Mouse (Mus musculus) embryo, embryonic 9.5 days (tissue): ENCODE data around the gene Rplp1.

Experiments used
- DNase-seq: peaks from one replicate; pipeline ENCODE4 v3.0.0-alpha.2; 2017; ENCODE audit errors: extremely low spot score

The Rplp1 gene

GRCm38 (mm10) chr9:61914203-61914916 is at the start of gene Rplp1:
Gene Rplp1 (minus strand): TSS chr9:61914542.
- peak; percentile 93 for DNase-seq

GRCm38 (mm10) chr9:61963356-61963755 is 49.0 kb upstream of the Rplp1 start:
- no peak for DNase-seq

GRCm38 (mm10) chr9:61961181-61961580 is 46.8 kb upstream of the Rplp1 start:
- no peak for DNase-seq

- no peak for DNase-seq
These were observed 46.4 kb upstream of the Rplp1 start for GRCm38 (mm10) chr9:61960753-61961152.

- no peak for DNase-seq
These were observed 45.7 kb upstream of the Rplp1 start for GRCm38 (mm10) chr9:61959921-61960569.

GRCm38 (mm10) chr9:61954707-61955106 is 40.4 kb upstream of the Rplp1 start:
- DNase-seq = no peak

GRCm38 (mm10) chr9:61952241-61952640 is 37.9 kb upstream of the Rplp1 start:
- no peak for DNase-seq

- peak; percentile 82 for DNase-seq
These were observed 33.3 kb upstream of the Rplp1 start for GRCm38 (mm10) chr9:61947402-61948346.

GRCm38 (mm10) chr9:61946623-61947401 is 32.5 kb upstream of the Rplp1 start, which contains the start of gene Kif23:
Gene Kif23 (minus strand): TSS chr9:61946774.
- peak; percentile 99 for DNase-seq

- no peak for DNase-seq
These were observed 31.8 kb upstream of the Rplp1 start for GRCm38 (mm10) chr9:61945973-61946611.

- DNase-seq = no peak
These were observed 26.7 kb upstream of the Rplp1 start for GRCm38 (mm10) chr9:61941054-61941453.

GRCm38 (mm10) chr9:61933333-61933732 is 19.0 kb upstream of the Rplp1 start:
- DNase-seq = no peak

GRCm38 (mm10) chr9:61932009-61932408 is 17.7 kb upstream of the Rplp1 start:
- DNase-seq = no peak

GRCm38 (mm10) chr9:61925086-61925660 is 10.8 kb upstream of the Rplp1 start:
- DNase-seq = no peak

GRCm38 (mm10) chr9:61920331-61920730 is 6.0 kb upstream of the Rplp1 start:
- DNase-seq = no peak

- DNase-seq = no peak
These were observed 5.1 kb upstream of the Rplp1 start for GRCm38 (mm10) chr9:61919464-61919863.

- DNase-seq = no peak
These were observed 3.1 kb upstream of the Rplp1 start for GRCm38 (mm10) chr9:61917436-61917835.

- DNase-seq = no peak
These were observed 2.6 kb upstream of the Rplp1 start for GRCm38 (mm10) chr9:61916986-61917385.

- no peak for DNase-seq
These were observed 1.2 kb upstream of the Rplp1 start for GRCm38 (mm10) chr9:61915393-61916005.

GRCm38 (mm10) chr9:61914917-61915300 is 567 bp upstream of the Rplp1 start:
- no peak for DNase-seq
